Mouse (Mus musculus): Measurements from ENCODE around the gene Ptrh2.

Gene Ptrh2

DNA sequence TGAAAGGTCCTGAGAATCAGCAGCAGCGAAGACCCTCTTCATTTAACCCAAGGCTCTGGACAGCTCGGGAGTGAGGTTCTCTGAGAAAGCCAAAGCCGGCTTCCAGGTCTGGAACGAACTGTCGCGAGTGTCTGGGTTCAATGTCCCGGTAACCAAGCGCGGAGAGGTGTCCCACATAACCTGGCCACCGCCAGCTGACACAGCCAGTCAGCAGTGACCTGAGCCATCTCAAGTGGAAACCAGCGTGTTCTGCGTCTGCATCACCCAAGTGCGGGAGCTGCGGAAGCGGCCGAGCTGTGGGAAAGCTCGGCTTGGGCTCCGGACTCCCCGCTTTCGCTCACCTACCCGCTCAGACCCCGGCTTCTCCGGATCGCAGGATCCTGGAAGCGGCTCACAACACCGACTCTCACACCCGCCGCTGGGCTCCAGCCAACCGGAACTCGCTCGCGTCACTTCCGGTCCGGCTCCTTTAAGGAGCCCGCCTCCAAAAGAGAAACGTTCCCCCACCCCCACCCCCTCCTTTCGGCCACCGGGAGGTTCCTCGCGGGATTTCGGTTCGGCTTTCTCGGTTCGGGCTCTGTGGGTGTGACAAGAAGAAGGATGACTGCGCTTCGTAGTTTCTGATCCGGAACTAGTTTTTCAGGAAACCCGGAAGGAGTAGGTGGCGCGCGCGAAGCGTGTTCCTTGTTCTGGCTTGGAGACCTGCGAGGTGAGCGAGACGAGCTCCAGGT, at the start of gene Ptrh2, which contains the start of gene Vmp1:
Ptrh2 (plus strand) TSS at position 591 of the 731 bp plus-strand sequence.
Vmp1 (minus strand) TSS at position 442 of the 731 bp plus-strand sequence.
- DNase-seq: peak; percentile 99

DNA sequence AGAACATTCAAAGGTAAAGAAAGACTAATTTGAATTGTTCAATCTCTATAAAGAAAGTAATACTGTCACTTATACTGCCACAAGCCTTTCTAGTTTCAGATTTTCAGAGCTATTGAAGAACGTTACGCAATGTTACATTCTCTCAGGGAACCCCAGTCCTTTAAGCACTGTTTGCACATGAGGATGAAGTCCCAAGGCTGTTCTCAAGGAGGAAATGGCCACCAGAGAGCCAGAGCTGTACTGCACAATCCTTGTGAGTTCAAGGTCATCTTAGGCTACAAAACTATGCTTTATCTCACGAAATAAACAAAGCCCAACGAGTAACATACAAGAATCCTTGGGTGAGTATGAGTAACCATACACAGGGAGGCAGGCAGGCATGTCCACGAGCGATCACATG, 49.4 kb upstream of the Ptrh2 start:
- peak; percentile 24 for DNase-seq

GRCm38 (mm10) chr11:86637697-86638096, 46.1 kb upstream of the Ptrh2 start:
- no peak for DNase-seq

- DNase-seq: peak; percentile 27
Observed at GRCm38 (mm10) chr11:86641714-86642113, 42.1 kb upstream of the Ptrh2 start.

DNA sequence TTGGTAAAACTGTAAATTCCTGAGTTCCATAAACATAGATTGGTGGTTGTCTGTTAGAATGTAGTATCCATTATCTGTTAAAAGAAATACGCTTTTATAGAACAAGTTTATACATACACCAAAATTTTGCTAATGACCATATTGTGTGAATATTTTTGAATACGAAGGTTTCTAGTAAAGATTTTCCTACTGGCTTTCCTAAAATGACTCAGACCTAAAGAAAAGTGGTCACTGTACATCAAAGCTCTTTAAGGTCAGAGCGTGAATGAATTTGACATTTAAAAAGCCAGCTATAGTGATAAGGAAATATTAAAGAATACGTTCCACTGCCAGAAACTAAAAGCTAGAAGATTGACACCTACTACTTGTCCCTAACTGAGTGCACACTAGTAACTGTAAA, 39.2 kb upstream of the Ptrh2 start:
- no peak for DNase-seq

DNA sequence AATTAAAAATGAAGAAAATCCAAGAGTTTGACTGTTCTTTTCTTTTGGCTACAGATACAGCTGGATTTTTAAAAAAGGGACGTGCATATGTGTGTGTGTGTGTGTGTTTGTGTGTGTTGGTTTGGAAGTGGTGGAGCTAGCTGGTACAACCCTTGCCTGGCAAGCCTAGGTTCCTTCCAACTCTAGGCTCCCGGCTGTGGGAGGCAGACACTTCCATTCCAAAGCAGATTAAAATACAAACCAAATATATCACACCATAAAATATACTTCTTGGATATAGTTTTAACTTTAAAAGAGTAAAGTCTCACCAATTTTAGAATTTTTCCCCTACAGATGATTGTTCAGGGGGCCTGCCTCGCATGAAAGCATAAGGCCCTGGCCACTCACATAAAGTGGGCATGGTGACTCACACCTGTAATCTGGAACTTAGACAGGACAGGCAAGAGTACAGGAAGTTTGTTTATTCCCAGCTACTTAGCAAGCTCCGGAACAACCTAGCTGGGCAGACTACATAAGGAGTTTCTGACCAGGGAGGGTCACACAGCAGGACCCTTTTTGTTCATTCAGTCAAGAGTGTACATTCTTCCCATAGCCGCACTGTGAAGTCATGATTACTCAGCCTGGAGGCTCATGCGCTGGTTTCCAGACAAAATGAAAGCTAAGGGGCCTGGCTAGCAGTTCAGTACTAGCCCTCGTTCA, 37.5 kb upstream of the Ptrh2 start:
- DNase-seq: peak; percentile 90

- peak; percentile 13 for DNase-seq
Observed at GRCm38 (mm10) chr11:86646885-86647459, 36.8 kb upstream of the Ptrh2 start.

- peak; percentile 50 for DNase-seq
Observed at GRCm38 (mm10) chr11:86647706-86648447, 35.9 kb upstream of the Ptrh2 start.

- no peak for DNase-seq
Observed at GRCm38 (mm10) chr11:86649542-86649941, 34.2 kb upstream of the Ptrh2 start.

GRCm38 (mm10) chr11:86650676-86651075, 33.1 kb upstream of the Ptrh2 start:
- DNase-seq: peak; percentile 57

DNA sequence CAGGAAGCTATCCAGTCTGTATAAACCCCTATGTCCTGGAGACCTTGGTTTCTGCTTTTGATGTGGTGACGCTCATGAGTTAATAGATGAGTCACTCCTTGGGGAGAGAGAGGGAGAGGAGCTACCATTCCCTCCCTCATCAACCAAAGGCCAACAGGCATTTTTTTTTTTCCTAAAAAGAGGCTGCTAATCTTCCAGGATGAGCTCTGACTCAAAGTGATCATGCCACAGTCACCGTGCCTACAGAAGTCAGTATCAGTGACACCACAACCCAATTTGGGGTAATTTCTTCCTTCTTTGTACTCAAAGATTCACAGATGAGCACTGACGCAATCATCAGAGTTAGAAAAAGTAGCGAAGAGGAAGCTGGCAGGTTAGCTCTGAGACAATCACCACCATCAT, 31.2 kb upstream of the Ptrh2 start:
- DNase-seq: peak; percentile 86

DNA sequence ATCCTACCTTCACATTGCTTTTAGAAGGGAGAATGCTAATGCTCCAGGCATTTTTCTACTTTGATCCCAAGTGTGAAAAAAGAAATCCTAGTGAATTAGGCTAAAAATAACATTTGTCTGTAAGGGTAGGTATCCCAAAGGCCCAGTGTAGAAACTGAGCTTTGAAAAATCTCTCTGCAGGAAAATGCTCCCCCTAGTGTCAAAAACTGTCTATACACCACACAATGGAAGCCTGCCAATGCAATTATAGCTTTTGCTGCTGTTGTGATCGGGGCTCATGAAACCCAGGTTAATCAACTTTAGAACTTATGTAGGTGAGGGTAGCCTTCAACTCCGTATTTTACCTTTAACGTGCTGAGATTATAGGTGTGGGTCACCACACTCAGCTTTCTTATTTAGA, 30.3 kb upstream of the Ptrh2 start:
- peak; percentile 85 for DNase-seq

DNA sequence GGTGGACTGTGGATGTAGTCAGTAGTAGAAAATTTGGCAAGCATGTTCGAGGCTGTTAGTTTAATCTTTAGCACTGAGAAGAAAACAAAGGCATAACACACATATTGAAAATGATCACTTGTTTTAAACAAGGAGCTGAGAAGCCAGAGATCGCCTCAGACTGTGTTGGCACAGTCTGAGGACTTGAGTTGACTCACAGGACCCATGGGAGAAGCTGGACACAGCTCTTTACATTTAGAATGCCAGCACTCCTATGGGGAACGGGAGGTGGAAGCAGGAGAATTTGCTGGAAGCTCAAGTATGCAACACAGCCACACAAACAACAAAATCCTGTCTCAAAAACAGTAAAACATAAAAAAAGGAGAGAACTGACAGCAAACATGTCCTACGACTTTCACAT, 29.7 kb upstream of the Ptrh2 start:
- no peak for DNase-seq

- no peak for DNase-seq
Observed at GRCm38 (mm10) chr11:86655671-86656070, 28.1 kb upstream of the Ptrh2 start.

DNA sequence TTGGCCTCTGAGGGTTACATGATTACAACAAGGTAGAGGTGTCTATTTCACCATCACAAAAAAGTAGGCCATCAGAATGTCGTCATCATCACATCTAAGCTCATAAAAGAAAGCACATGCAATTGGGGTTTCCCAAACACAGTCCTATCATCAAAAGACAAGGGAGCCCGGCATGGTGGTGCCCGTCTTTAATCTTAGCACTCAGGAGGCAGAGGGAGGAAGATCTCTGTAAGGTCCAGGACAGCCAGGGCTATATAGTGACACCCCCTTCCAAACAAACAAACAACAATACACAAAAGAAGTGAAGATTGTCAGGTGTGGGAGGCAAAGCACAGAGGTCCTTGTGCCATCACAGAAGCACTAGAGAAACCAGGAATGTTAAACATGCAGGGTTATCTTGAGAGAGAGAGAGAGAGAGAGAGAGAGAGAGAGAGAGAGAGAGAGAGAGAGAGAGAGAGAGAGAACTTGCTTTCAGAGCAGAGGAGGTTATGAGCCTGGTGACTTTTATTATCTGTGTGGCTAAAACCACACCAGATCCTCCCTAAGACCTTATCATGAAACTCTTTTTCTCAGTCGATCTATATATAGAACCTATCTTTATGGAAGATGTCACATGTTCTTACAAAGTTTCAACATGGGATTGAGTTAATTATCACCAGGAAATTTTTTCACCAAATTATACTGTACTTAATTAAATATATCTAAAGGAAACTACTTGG, 26.8 kb upstream of the Ptrh2 start:
- DNase-seq: peak; percentile 76

GRCm38 (mm10) chr11:86657863-86658262, 25.9 kb upstream of the Ptrh2 start:
- peak; percentile 46 for DNase-seq

GRCm38 (mm10) chr11:86662986-86663895, 20.5 kb upstream of the Ptrh2 start:
- DNase-seq: peak; percentile 78

DNA sequence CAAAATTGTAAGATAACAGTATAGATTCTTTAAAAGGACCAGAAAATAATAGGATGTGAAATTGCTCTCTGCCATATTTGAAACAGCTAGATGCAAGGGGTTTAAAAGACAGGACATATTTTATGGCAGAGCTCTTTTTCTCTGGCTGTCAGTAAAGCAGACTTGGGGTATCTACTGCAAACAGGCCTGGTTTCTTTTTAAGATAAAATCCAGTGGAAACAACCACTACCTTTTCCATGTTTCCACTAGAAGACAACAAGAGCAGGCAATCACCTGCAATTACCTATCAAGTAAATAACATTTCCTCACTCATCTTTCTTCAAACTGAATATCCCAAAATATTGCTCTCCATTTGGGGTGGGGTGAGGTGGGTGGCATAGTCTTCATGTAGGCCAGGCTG, 19.8 kb upstream of the Ptrh2 start:
- DNase-seq: no peak

- DNase-seq: peak; percentile 23
Observed at GRCm38 (mm10) chr11:86664406-86664805, 19.4 kb upstream of the Ptrh2 start.

GRCm38 (mm10) chr11:86667553-86667952, 16.2 kb upstream of the Ptrh2 start:
- no peak for DNase-seq

- DNase-seq: peak; percentile 75
Observed at GRCm38 (mm10) chr11:86668169-86668568, 15.6 kb upstream of the Ptrh2 start.
